Mouse (Mus musculus): ENCODE measurements around the gene Gsdma. TPM values are rescaled to one million over a fixed set of nuclear protein-coding genes. Genes with fewer than 3 reads are reported as not detected.
"Not testable (repeated sequence)": the region's sequence is repeated elsewhere in the genome, so short reads cannot be mapped to it uniquely, and the experiment has no call there.

Gene Gsdma
- total RNA-seq, 2 experiments from 2014 or later = 0.33 to 0.69 TPM

DNA sequence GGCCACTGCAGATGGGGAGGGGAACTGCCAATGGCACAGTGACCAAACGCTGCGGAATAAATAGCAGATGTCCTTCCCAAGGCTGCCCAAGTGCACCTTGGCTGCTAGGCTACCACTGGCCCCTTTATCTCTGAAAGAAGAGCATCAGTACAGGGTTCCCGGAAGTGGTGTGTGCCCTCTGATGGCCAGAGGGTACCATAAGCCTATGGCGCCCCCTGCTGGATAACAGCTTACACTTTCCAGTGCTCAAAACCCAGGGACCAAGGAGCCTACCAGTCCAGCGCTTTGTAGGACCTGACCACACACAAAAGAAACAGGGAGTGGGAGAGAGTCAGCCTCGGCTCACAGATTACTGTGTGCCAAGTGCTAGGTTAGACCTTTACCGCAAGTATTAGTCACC lies 9.1 kb upstream of the Gsdma start:
- peak; percentile 51 for TF ChIP-seq CTCF (IDR thresholded peaks at IDR 0.05)
- H3K4me3 ChIP-seq; intact Hi-C loops (cut with DNase I); H3K27ac ChIP-seq: not testable (repeated sequence)
- DNase-seq = peak; percentile 59

GRCm38 (mm10) chr11:98660517-98660916 lies 3.6 kb upstream of the Gsdma start:
- no peak for DNase-seq
- no peak overlapping the region for H3K4me3 ChIP-seq
- H3K27ac ChIP-seq = no peak overlapping the region
- TF ChIP-seq CTCF (IDR thresholded peaks at IDR 0.05) = peak; percentile 80
- intact Hi-C loops (cut with DNase I) = no loop called here

- TF ChIP-seq CTCF (IDR thresholded peaks at IDR 0.05) = no peak
- intact Hi-C loops (cut with DNase I) = no loop called here
- H3K27ac ChIP-seq = no peak overlapping the region
- DNase-seq = no peak
- no peak overlapping the region for H3K4me3 ChIP-seq
Measured at GRCm38 (mm10) chr11:98668984-98669383, 4.8 kb downstream of the Gsdma start.

GRCm38 (mm10) chr11:98671284-98671815 lies 7.2 kb downstream of the Gsdma start:
- intact Hi-C loops (cut with DNase I) = no loop called here
- Histone ChIP-seq H3K4me3 (no peak overlapping the region), H3K27ac (no peak overlapping the region)
- TF ChIP-seq CTCF (IDR thresholded peaks at IDR 0.05) = no peak
- no peak for DNase-seq

DNA sequence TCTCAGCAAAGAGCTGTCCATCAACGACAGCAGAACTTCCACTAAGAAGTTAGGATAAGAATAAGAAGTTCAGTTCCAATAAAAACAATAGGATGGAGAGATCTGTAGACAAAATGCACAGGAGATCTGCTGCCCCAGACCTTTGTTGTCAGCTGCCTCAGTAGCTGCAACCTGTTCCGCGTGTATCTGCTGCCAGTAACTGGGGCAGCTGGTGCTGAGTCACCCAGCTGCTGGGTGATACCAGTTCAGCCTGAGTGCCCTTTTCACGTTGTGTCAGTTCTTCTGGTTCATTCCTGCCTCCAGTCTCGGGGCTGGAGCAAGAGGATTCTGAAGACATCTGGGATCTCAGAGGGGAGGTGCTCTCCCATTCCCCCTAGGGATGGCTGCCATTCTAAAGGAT lies 7.7 kb downstream of the Gsdma start:
- Histone ChIP-seq H3K27ac (peak overlapping the region; percentile 35; the same call in 1 of the 2 replicates), H3K4me3 (no peak overlapping the region)
- no peak for TF ChIP-seq CTCF (IDR thresholded peaks at IDR 0.05)
- intact Hi-C loops (cut with DNase I) = no loop called here
- peak; percentile 48 for DNase-seq

DNA sequence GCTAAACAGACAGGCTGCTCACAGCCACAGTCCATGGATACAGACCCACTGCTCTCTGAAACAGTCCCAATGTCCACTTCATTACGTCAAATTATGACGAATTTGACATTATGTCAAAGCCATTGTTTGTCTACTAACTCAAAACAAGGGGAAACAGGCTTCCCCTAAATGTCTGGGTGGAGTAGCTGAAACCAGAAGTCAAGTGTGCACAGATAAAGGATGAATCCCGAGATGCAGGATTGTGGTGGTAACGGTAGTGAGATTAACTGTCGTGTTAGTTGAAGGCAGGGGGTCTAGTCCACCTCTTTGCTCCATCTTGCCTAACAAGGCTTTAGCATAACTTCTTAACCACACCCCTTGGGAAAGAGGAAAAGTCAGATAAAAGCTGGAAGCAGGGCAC lies 8.3 kb downstream of the Gsdma start:
- peak overlapping the region; percentile 35; the same call in 1 of the 2 replicates for H3K27ac ChIP-seq
- intact Hi-C loops (cut with DNase I) = no loop called here
- no peak overlapping the region for H3K4me3 ChIP-seq
- TF ChIP-seq CTCF (IDR thresholded peaks at IDR 0.05) = no peak
- no peak for DNase-seq

GRCm38 (mm10) chr11:98673136-98673535 lies 9.0 kb downstream of the Gsdma start:
- H3K4me3 ChIP-seq; intact Hi-C loops (cut with DNase I); H3K27ac ChIP-seq: not testable (repeated sequence)
- TF ChIP-seq CTCF (IDR thresholded peaks at IDR 0.05) = peak; percentile 56
- DNase-seq = peak; percentile 70

DNA sequence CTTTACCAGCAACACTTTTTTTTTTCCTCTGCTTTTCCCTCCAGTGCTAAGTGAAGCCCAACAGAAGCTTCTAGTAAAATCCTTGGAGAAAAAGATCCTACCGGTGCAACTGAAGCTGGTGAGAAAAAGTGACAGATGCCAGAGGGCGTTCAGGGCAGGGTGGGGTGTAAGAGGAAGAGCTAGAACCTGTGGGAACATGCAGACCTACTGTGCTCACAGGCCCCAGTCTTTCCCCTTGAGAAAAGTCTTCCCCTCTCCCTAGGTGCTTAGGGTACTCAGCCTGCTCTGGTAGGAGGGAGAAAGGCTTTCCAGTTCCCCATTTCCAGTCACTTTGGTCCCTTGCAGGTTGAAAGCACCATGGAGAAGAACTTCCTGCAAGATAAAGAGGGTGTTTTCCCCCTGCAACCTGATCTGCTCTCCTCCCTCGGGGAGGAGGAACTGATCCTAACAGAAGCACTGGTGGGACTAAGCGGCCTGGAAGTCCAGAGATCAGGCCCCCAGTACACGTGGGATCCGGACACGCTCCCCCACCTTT lies 11.7 kb downstream of the Gsdma start:
- H3K27ac ChIP-seq = no peak overlapping the region
- no peak overlapping the region for H3K4me3 ChIP-seq
- no peak for TF ChIP-seq CTCF (IDR thresholded peaks at IDR 0.05)
- intact Hi-C loops (cut with DNase I) = no loop called here
- no peak for DNase-seq

DNA sequence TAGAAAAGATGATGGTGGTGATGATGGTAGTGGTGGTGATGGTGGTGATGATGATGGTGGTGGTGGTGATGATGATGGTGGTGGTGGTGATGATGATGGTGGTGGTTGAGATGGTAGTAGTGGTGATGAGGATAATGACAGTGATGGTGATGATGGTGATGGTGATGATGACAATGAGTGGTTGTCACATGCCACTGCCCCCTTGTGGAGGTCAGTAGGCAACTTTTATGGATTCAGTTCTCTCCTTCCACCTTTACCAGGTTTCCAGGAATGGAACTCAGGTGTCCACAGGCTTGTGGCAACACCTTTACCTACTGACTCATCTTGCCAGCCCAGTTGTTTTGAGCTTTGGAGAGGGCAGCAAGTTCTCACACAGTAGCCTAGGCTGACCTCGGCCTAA lies 15.9 kb downstream of the Gsdma start:
- H3K4me3 ChIP-seq = no peak overlapping the region
- TF ChIP-seq CTCF (IDR thresholded peaks at IDR 0.05) = peak; percentile 7; the same call in 1 of the 2 replicates
- intact Hi-C loops (cut with DNase I) = no loop called here
- H3K27ac ChIP-seq = no peak overlapping the region
- no peak for DNase-seq

GRCm38 (mm10) chr11:98680595-98680994 lies 16.4 kb downstream of the Gsdma start:
- intact Hi-C loops (cut with DNase I); H3K4me3 ChIP-seq; H3K27ac ChIP-seq; DNase-seq: not testable (repeated sequence)

GRCm38 (mm10) chr11:98681186-98681585 lies 17.0 kb downstream of the Gsdma start:
- intact Hi-C loops (cut with DNase I) = no loop called here
- no peak overlapping the region for H3K27ac ChIP-seq
- no peak for DNase-seq
- TF ChIP-seq CTCF (IDR thresholded peaks at IDR 0.05) = no peak
- H3K4me3 ChIP-seq = no peak overlapping the region

DNA sequence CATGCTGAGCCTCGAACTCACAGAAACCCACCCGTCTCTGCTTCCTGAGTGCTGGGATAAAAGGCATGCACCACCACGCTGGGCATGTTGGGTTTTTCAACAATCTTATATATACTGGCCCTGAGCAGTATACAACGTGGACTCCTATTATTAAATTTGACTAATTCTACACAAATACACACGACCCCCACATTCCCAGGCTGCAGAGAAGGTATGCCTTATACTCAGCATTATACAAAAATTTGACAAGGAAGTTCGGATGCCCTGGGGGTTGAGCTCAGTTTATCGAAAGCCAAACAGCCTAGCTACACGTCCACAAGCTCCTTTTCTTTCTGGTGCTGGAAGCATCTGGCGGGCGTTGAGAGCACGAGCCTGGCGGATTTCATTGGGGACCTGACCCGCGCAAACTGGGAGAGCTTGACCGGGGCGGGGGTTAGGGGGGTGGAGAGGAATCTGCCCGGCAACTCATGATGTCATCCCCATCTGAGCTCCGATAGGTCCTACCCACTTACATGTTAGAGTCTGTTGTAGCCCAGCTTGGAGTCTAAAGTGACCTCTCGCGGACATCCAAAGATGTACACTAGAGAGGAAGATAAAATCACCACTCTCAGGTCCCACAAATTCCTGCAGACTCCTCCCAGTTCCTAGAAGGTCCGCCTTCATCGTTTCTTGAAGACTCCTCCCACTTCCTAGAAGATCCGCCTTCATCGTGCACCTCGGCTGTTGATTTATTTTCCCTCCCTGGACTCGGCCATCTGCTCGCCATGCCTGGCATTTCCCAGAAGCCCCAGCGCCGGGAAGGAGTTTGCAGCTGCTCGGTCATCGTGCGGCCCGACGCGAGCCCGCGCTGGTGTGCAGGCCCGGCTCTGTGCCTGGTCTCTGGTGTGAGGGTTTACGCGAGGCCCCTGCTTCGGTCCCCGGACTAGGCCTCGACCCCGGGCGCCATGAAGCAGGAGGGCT lies 17.9 kb downstream of the Gsdma start, which contains the start of gene Psmd3:
TSS of gene Psmd3 (plus strand) at position 769 of the 960 bp plus-strand sequence.
- intact Hi-C loops (cut with DNase I) = no loop called here
- TF ChIP-seq CTCF (IDR thresholded peaks at IDR 0.05) = peak; percentile 29; the same call in 1 of the 2 replicates
- H3K4me3 ChIP-seq = peak within 1 kb of the TSS; percentile 86
- DNase-seq = peak; percentile 96
- H3K27ac ChIP-seq = peak within 1 kb of the TSS; percentile 96

DNA sequence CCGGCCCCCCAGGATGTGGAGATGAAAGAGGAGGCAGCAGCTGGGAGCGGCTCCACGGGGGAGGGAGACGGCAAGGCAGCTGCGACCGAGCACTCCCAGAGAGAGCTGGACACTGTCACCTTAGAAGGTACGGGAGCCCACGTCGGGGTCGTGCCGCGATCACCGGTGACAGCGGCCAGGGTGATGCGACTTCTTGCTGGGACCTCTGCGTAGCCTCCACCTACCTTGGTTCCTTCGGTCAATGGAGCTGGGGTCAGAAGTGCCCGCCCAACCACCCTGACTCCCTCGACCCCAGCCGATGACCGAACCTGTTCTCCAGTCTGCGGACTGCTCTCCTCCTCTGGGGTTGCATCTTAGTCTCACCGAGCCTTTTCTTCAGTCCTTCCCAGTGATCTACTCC lies 18.7 kb downstream of the Gsdma start:
- DNase-seq = no peak
- peak overlapping the region; percentile 86 for H3K4me3 ChIP-seq
- H3K27ac ChIP-seq = peak overlapping the region; percentile 96
- no peak for TF ChIP-seq CTCF (IDR thresholded peaks at IDR 0.05)
- intact Hi-C loops (cut with DNase I) = no loop called here

Measured in gastrocnemius, adult 2 months (tissue).